Mouse (Mus musculus) kidney, embryonic 14.5 days (tissue): ENCODE results near the gene Ppp1r1b. TPM values are rescaled to one million over a fixed set of nuclear protein-coding genes. Genes with fewer than 3 reads are reported as not detected.

Source experiments
- ATAC-seq: fragments of 200-750 bp; cut with Nextera tagmentation; 2 replicates; pipeline ENCODE4 v1.8.0; 2017; ENCODE audit warnings: moderate number of reproducible peaks, mild to moderate bottlenecking, moderate TSS enrichment, moderate library complexity; ENCODE audit not compliant: low FRiP score, low TSS enrichment
- H3K27ac ChIP-seq: fragments of 300-500 bp; sonication (generic); 2 replicates; pipeline ENCODE4 v1.5.1; 2014; ENCODE audit warnings: low read depth, mild to moderate bottlenecking, low read length, moderate library complexity, mixed read lengths
- H3K27me3 ChIP-seq: fragments of 300-500 bp; sonication (generic); 2 replicates; pipeline ENCODE4 v1.6.1; 2014; ENCODE audit warnings: mild to moderate bottlenecking, low read length; ENCODE audit not compliant: control insufficient read depth, insufficient read depth
- H3K36me3 ChIP-seq: fragments of 300-500 bp; sonication (generic); 2 replicates; pipeline ENCODE4 v1.6.1; 2014; ENCODE audit warnings: low read length, mixed read lengths; ENCODE audit not compliant: control insufficient read depth, insufficient read depth
- H3K4me1 ChIP-seq: fragments of 300-500 bp; sonication (generic); 2 replicates; pipeline ENCODE4 v1.6.1; 2014; ENCODE audit warnings: low read length, mixed read lengths; ENCODE audit not compliant: control insufficient read depth, insufficient read depth
- H3K4me2 ChIP-seq: fragments of 300-500 bp; sonication (generic); replicated peaks from 2 replicates; pipeline ENCODE4 v1.6.1; 2014; ENCODE audit warnings: low read depth, mild to moderate bottlenecking, low read length
- H3K4me3 ChIP-seq: fragments of 300-500 bp; sonication (generic); 2 replicates; pipeline ENCODE4 v1.5.1; 2014; ENCODE audit warnings: mild to moderate bottlenecking, low read length
- H3K9ac ChIP-seq: fragments of 300-500 bp; sonication (generic); 2 replicates; pipeline ENCODE4 v1.6.1; 2014; ENCODE audit warnings: low read depth, mild to moderate bottlenecking, low read length, moderate library complexity
- H3K9me3 ChIP-seq: fragments of 300-500 bp; sonication (generic); 2 replicates; pipeline ENCODE4 v1.6.1; 2016; ENCODE audit warnings: low read length; ENCODE audit not compliant: control insufficient read depth
- WGBS: fragments of 180-500 bp; shearing (Covaris S2); extraction: QIAGEN DNeasy Blood & Tissue Kit; methylation state at CpG from one replicate; pipeline ENCODE4 v1.1.7; 2014; 5-methylcytosine and 5-hydroxymethylcytosine counted together
- polyA plus RNA-seq: library from polyadenylated mRNA; unstranded; fragments of >200 nt; fragmentation: Nextera tagmentation; extraction: Ambion mirVana; gene quantifications from 2 replicates; pipeline ENCODE4 v1.2.1, GENCODE M21; 2014

Ppp1r1b gene
- polyA plus RNA-seq, 1 experiment from 2014 or later, result 1.7 TPM

GRCm38 (mm10) chr11:98340597-98340996 is 7.6 kb upstream of the Ppp1r1b start:
- Histone ChIP-seq H3K36me3 (no peaks in the 10 kb centered on the region), H3K9ac (no peak overlapping the region), H3K27me3 (peaks cover 76% of the 10 kb centered on the region), H3K4me1 (peaks cover 22% of the 10 kb centered on the region; the same call in 1 of the 2 replicates), H3K4me3 (no peak overlapping the region), H3K9me3 (no peaks in the 10 kb centered on the region), H3K4me2 (no peak overlapping the region), H3K27ac (no peak overlapping the region)
- no peak for ATAC-seq
- under 1% methylated on average over 4 of the region's 4 CpGs for WGBS

DNA sequence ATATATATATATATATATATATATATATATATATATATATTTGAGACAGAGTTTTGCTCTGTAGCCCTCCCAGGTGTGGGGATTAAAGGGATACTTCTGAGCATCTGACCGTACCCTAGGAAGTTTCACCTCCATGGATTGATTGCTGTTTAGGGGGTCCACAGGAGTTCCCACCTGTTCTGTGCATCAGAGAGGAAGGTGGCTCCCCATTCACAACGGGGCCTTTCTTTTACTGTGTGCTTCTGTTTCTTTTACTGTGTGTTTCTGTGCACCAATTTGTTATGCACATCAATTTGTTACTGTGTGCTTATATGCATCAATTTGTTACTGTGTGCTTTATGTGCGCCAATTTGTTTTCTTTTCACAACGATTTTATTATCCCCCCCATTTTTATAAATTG is 7.0 kb upstream of the Ppp1r1b start:
- Histone ChIP-seq H3K9me3 (no peaks in the 10 kb centered on the region), H3K27me3 (peaks cover 76% of the 10 kb centered on the region), H3K36me3 (no peaks in the 10 kb centered on the region), H3K9ac (no peak overlapping the region), H3K4me3 (no peak overlapping the region), H3K4me2 (no peak overlapping the region), H3K27ac (no peak overlapping the region), H3K4me1 (peaks cover 22% of the 10 kb centered on the region; the same call in 1 of the 2 replicates)
- no peak for ATAC-seq
- 46% methylated on average over 4 of the region's 4 CpGs for WGBS

GRCm38 (mm10) chr11:98342000-98342945 is 5.9 kb upstream of the Ppp1r1b start:
- Histone ChIP-seq H3K27ac (no peak overlapping the region), H3K4me3 (peak overlapping the region; percentile 29), H3K4me1 (peaks cover 22% of the 10 kb centered on the region; the same call in 1 of the 2 replicates), H3K9ac (peak overlapping the region; percentile 28; the same call in 1 of the 2 replicates), H3K4me2 (peak overlapping the region; percentile 60), H3K27me3 (peaks cover 76% of the 10 kb centered on the region), H3K36me3 (no peaks in the 10 kb centered on the region), H3K9me3 (no peaks in the 10 kb centered on the region)
- peak; percentile 34 for ATAC-seq
- WGBS, result 1% methylated on average over 28 of the region's 29 CpGs

- ATAC-seq, result no peak
- peaks cover 10% of the 10 kb centered on the region; the same call in 1 of the 2 replicates for H3K4me1 ChIP-seq
- H3K4me2 ChIP-seq, result peak overlapping the region; percentile 26; the same call in 1 of the 2 replicates
- no peak overlapping the region for H3K9ac ChIP-seq
- H3K36me3 ChIP-seq, result no peaks in the 10 kb centered on the region
- no peaks in the 10 kb centered on the region for H3K9me3 ChIP-seq
- 2% methylated on average over 14 of the region's 14 CpGs for WGBS
- H3K4me3 ChIP-seq, result no peak overlapping the region
- H3K27ac ChIP-seq, result no peak overlapping the region
- peaks cover 75% of the 10 kb centered on the region for H3K27me3 ChIP-seq
Observed at GRCm38 (mm10) chr11:98345253-98345652, 3.0 kb upstream of the Ppp1r1b start.

DNA sequence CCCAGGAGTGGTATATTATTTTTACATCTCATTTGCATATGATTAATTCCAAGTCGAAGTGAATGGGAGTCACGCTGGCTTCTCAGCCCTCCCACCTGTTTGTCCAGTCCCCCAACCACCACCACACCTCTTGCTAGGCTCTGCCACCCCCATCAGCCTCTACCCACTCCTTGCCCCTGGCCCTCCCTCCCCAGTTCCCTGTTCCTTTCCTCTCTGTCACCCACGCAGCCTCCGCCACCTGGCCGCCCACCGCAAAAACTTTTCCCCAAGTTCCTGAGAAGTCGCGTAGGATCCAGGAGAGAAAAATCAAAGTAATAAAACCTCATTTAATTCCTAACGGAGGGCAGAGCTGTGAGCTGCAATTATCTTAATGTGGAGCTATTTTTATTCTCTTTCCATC is 2.0 kb upstream of the Ppp1r1b start:
- no peak overlapping the region for H3K9ac ChIP-seq
- H3K9me3 ChIP-seq, result no peaks in the 10 kb centered on the region
- no peaks in the 10 kb centered on the region for H3K36me3 ChIP-seq
- 11% methylated on average over 9 of the region's 9 CpGs for WGBS
- peaks cover 10% of the 10 kb centered on the region; the same call in 1 of the 2 replicates for H3K4me1 ChIP-seq
- no peak overlapping the region for H3K27ac ChIP-seq
- ATAC-seq, result no peak
- H3K27me3 ChIP-seq, result peaks cover 78% of the 10 kb centered on the region
- no peak overlapping the region for H3K4me2 ChIP-seq
- H3K4me3 ChIP-seq, result no peak overlapping the region

DNA sequence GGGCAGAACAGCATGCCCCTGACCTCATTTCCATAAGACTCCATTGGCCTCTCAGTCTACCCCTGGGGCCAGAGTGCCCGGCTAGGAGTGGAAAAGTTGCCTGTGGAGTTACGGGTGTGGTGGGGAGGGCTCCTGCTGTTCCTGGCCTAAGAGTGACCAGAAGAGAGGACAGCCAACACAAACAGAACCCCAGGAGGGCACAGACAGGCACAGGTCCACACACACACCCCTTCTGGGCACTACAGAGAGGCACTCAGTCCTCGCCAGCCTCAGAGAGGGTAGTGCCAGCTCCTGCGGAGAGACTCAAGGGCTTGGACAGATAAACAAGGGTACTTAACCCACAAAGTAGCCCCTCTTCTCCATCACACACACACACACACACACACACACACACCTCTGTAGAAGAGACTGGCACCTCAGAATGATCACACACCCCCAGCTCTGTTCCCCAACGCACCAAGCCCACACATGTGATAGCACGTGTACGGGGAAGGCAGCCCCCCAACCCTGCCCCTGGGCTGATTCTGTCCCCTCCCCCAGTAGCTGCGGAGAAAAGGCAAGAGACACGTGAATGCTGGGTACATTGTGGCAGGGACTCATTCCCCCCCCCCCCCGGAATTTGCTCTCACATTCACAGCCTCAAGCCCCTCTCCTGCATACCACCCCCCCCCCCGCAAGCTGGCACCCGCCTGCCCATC is 670 bp upstream of the Ppp1r1b start:
- Histone ChIP-seq H3K36me3 (no peaks in the 10 kb centered on the region), H3K4me1 (peaks cover 5% of the 10 kb centered on the region; the same call in 1 of the 2 replicates), H3K9me3 (no peaks in the 10 kb centered on the region), H3K9ac (no peak overlapping the region), H3K27ac (no peak overlapping the region), H3K27me3 (peaks cover 74% of the 10 kb centered on the region), H3K4me2 (peak overlapping the region; percentile 60; the same call in 1 of the 2 replicates), H3K4me3 (peak overlapping the region; percentile 38; the same call in 1 of the 2 replicates)
- 4% methylated on average over 12 of the region's 12 CpGs for WGBS
- no peak for ATAC-seq

DNA sequence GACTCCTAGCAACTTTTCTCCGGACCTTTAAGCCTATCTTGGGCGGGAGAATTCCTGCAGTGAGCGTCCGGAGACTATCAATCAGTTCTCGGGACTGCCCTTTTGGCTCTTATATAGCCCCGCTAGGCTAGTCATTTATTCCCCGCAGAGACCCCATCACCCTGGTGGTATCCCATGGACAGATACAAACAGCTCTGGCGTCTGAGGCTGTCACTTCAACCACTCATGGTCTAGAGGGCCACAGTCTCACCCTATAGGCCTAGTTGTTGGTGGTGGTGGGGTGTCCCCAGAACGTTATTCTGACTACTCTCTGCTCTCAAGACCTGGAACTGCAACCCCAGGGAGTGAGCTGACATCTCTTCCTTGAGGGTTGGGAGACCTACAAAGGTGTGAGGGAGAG is 1.1 kb downstream of the Ppp1r1b start:
- H3K36me3 ChIP-seq, result no peaks in the 10 kb centered on the region

DNA sequence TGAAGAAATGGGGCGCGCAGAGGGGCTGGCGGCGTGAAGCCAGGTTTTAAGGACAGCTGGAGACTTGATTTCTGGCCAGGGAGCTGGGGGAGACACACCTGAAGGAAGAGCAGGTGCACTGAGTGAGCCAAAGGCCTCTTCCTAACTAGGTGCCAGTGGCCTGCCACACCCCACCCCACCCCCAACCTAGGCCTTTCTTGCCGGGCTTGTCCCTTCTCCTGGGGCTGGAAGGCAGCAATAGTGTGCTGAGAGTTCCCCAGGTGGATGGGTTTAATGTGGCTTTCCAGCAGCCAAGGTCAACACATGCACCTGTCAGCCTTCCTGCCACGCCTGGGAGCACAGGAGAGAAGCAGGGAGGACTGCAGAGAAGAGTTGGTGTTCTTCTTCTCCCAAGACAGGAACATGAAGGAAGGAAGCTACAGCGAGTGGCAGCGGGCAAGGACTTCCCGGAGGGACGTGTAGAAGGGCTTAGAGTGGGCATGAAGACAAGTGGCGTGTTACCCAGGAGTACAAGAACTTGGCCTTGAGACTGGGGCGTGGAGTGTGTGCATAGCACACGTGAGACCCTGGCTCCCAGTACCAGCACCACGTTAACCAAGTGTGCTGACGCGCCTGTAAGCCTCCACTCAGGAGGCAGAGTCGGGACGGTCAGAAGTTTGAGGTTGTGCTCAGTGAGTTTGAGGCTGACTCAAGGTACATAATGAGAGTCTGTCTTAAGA is 4.2 kb downstream of the Ppp1r1b start:
- Histone ChIP-seq H3K9me3 (no peaks in the 10 kb centered on the region), H3K36me3 (no peaks in the 10 kb centered on the region), H3K9ac (no peak overlapping the region), H3K4me2 (no peak overlapping the region), H3K27me3 (peaks cover 53% of the 10 kb centered on the region), H3K4me3 (no peak overlapping the region), H3K27ac (no peak overlapping the region), H3K4me1 (peaks cover 12% of the 10 kb centered on the region)
- ATAC-seq, result no peak
- 74% methylated on average over 18 of the region's 18 CpGs for WGBS

More for the DNA sequence above, 1.1 kb downstream of the Ppp1r1b start:
- WGBS, result 4% methylated on average over 9 of the region's 9 CpGs
- H3K9me3 ChIP-seq, result no peaks in the 10 kb centered on the region
- H3K4me1 ChIP-seq, result peaks cover 5% of the 10 kb centered on the region; the same call in 1 of the 2 replicates
- ATAC-seq, result no peak
- H3K27me3 ChIP-seq, result peaks cover 77% of the 10 kb centered on the region
- peak overlapping the region; percentile 38; the same call in 1 of the 2 replicates for H3K4me3 ChIP-seq
- peak overlapping the region; percentile 60; the same call in 1 of the 2 replicates for H3K4me2 ChIP-seq
- no peak overlapping the region for H3K9ac ChIP-seq
- H3K27ac ChIP-seq, result no peak overlapping the region
